Mouse (Mus musculus) spleen, adult 2 months (tissue): ENCODE measurements around the gene Unc5b. TPM values are rescaled to one million over a fixed set of nuclear protein-coding genes. Genes with fewer than 3 reads are reported as not detected.
A peak's percentile ranks its signal among the peaks of the same experiment; 100 is the strongest.

Experiments used
- DNase-seq, 2 experiments: peaks; one replicate each; pipeline versions ENCODE4 v3.0.0 to v3.0.0-alpha.2; 2012 to 2021; ENCODE audit warnings: low spot score in 2 of 2, low read depth in 1 of 2
- H3K27ac ChIP-seq: fragments of 200-500 bp; 2 replicates; pipeline ENCODE4 v1.5.1; 2012; ENCODE audit warnings: low read length, inconsistent platforms; ENCODE audit not compliant: insufficient read depth
- H3K27me3 ChIP-seq: fragments of 200-500 bp; 2 replicates; pipeline ENCODE4 v1.6.1; 2012; ENCODE audit warnings: mild to moderate bottlenecking, moderate library complexity, low read length, inconsistent platforms; ENCODE audit not compliant: control insufficient read depth, insufficient read depth
- H3K36me3 ChIP-seq: fragments of 200-500 bp; 2 replicates; pipeline ENCODE4 v1.6.1; 2012; ENCODE audit warnings: mild to moderate bottlenecking, low read length, inconsistent platforms; ENCODE audit not compliant: control insufficient read depth, insufficient read depth
- H3K4me1 ChIP-seq: fragments of 200-500 bp; 2 replicates; pipeline ENCODE4 v1.6.1; 2011; ENCODE audit warnings: inconsistent platforms; ENCODE audit not compliant: control insufficient read depth, insufficient read depth, insufficient read length
- H3K4me3 ChIP-seq: fragments of 200-500 bp; 2 replicates; pipeline ENCODE4 v1.5.1; 2011; ENCODE audit warnings: mild to moderate bottlenecking, inconsistent platforms; ENCODE audit not compliant: insufficient read depth, insufficient read length; ENCODE audit errors: extremely low read depth
- CTCF ChIP-seq: fragments of 200-500 bp; IDR thresholded peaks from 2 replicates; pipeline ENCODE4 v1.5.1; 2011; ENCODE audit warnings: mild to moderate bottlenecking, inconsistent platforms; ENCODE audit not compliant: insufficient read depth, insufficient read length, insufficient replicate concordance; ENCODE audit errors: extremely low read depth
- POLR2A ChIP-seq: fragments of 200-500 bp; IDR thresholded peaks from 2 replicates; pipeline ENCODE4 v1.6.1; 2011; ENCODE audit warnings: low read depth, low read length, inconsistent platforms
- WGBS: fragments of 180-500 bp; shearing (Covaris S2); methylation state at CpG from one replicate; pipeline ENCODE4 v1.1.7; 2018; 5-methylcytosine and 5-hydroxymethylcytosine counted together
- polyA plus RNA-seq: library from polyadenylated mRNA; depleted of rRNA; stranded (reverse); fragments of >200 nt; gene quantifications from 2 replicates; pipeline ENCODE4 v1.2.3, GENCODE M21; 2012

Gene Unc5b
- polyA plus RNA-seq, 1 experiment: 3.8 TPM

GRCm38 (mm10) chr10:60739619-60740363 lies 91.6 kb downstream of the Unc5b start:
- Histone ChIP-seq H3K4me1 (peaks cover 43% of the 10 kb centered on the region; the same call in 1 of the 2 replicates), H3K27me3 (no peaks in the 10 kb centered on the region), H3K36me3 (peaks cover 4% of the 10 kb centered on the region; the same call in 1 of the 2 replicates), H3K4me3 (no peak overlapping the region), H3K27ac (peak overlapping the region; percentile 60)
- DNase-seq: no peak
- no peak for TF ChIP-seq POLR2A
- TF ChIP-seq CTCF: no peak
- WGBS: 8% methylated on average over 4 of the region's 4 CpGs

- H3K27ac ChIP-seq: no peak overlapping the region
- 36% methylated on average over 8 of the region's 9 CpGs for WGBS
- DNase-seq: no peak
- TF ChIP-seq POLR2A (no peak), CTCF (no peak)
- H3K27me3 ChIP-seq: no peaks in the 10 kb centered on the region
- peaks cover 30% of the 10 kb centered on the region; the same call in 1 of the 2 replicates for H3K4me1 ChIP-seq
- no peak overlapping the region for H3K4me3 ChIP-seq
- peaks cover 4% of the 10 kb centered on the region; the same call in 1 of the 2 replicates for H3K36me3 ChIP-seq
These were observed 93.3 kb downstream of the Unc5b start for GRCm38 (mm10) chr10:60737886-60738640.

- 86% methylated on average over 11 of the region's 11 CpGs for WGBS
- H3K27ac ChIP-seq: no peak overlapping the region
- peaks cover 4% of the 10 kb centered on the region; the same call in 1 of the 2 replicates for H3K36me3 ChIP-seq
- no peak for DNase-seq
- peaks cover 30% of the 10 kb centered on the region; the same call in 1 of the 2 replicates for H3K4me1 ChIP-seq
- H3K27me3 ChIP-seq: no peaks in the 10 kb centered on the region
- H3K4me3 ChIP-seq: no peak overlapping the region
- no peak for TF ChIP-seq POLR2A
- TF ChIP-seq CTCF: no peak
These were observed 94.1 kb downstream of the Unc5b start for GRCm38 (mm10) chr10:60737169-60737728.

- Histone ChIP-seq H3K4me3 (no peak overlapping the region), H3K4me1 (peaks cover 22% of the 10 kb centered on the region; the same call in 1 of the 2 replicates), H3K27ac (no peak overlapping the region), H3K27me3 (no peaks in the 10 kb centered on the region), H3K36me3 (peaks cover 4% of the 10 kb centered on the region; the same call in 1 of the 2 replicates)
- no peak for TF ChIP-seq POLR2A
- TF ChIP-seq CTCF: no peak
- 100% methylated on average over 1 of the region's 1 CpGs for WGBS
- DNase-seq: no peak
These were observed 95.6 kb downstream of the Unc5b start for GRCm38 (mm10) chr10:60735737-60736136.

- DNase-seq: no peak
- H3K27ac ChIP-seq: no peak overlapping the region
- peaks cover 5% of the 10 kb centered on the region for H3K36me3 ChIP-seq
- WGBS: 88% methylated on average over 8 of the region's 8 CpGs
- no peak for TF ChIP-seq POLR2A
- no peak for TF ChIP-seq CTCF
- H3K4me1 ChIP-seq: peaks cover 5% of the 10 kb centered on the region; the same call in 1 of the 2 replicates
- no peaks in the 10 kb centered on the region for H3K27me3 ChIP-seq
- no peak overlapping the region for H3K4me3 ChIP-seq
These were observed 97.9 kb downstream of the Unc5b start for GRCm38 (mm10) chr10:60733471-60733870.

- no peaks in the 10 kb centered on the region for H3K27me3 ChIP-seq
- TF ChIP-seq CTCF: no peak
- no peak for TF ChIP-seq POLR2A
- H3K36me3 ChIP-seq: peaks cover 6% of the 10 kb centered on the region
- no peaks in the 10 kb centered on the region for H3K4me1 ChIP-seq
- no peak overlapping the region for H3K4me3 ChIP-seq
- no peak for DNase-seq
- 84% methylated on average over 2 of the region's 2 CpGs for WGBS
- no peak overlapping the region for H3K27ac ChIP-seq
These were observed 99.0 kb downstream of the Unc5b start for GRCm38 (mm10) chr10:60732397-60732861.
